Comparison of ENCODE assay signal across 14 mouse cellular contexts in the genomic region with DNA sequence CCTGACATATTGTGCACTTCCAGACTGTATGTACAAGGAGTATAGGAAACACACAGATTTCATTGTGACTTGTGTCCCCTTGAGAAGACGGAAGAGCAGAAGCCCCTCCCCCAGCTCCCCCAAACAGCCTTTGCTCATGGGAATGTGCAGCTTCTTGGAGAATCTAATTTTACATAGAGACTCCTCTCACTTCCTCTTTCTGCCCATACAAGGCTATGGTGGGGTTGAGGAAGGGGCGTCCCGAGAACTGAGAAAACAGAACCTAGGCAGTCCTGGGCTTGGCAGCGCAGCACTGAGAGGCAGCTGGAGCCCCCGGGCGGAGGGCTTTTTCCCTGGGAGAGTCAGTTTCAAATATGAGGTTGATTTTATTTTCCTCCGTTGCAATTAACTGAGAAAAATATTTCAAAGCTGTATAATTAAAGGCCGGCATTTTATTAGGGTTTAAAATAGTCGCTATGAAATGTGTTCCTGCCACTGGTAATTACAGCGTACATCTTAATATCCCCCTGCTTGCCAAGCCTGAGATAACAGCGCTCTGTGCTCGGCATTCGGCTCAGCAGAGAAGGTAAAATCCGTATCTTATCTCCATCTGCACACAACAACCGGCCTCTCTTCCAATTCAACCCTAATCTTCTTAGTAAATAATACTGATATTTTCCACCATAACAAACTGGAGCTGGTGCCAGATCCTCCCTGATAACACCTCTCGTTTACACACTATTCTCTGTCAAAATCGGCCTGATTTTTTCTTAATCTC. TPM values are rescaled to one million over a fixed set of nuclear protein-coding genes. Genes with fewer than 3 reads are reported as not detected.
DNase-seq lines count a peak whose midpoint lies in the region; ATAC-seq lines count a peak whose summit lies in the region.
"Had no signal": no experiment of that assay in that cellular context is flagged by ENCODE, and none has a peak within 500 bp of the region (broad histone marks: within the 10 kb centered on the region; RNA-seq: fewer than 3 reads in every experiment).

No protein-coding gene starts in this region.

- no peaks in the 10 kb centered on the region for H3K27me3 ChIP-seq in heart, embryonic 11.5 days (ENCODE audit: control insufficient read depth, insufficient read depth, low read length)
- no peaks in the 10 kb centered on the region for H3K27me3 ChIP-seq in midbrain, embryonic 10.5 days (ENCODE audit: low read depth, poor library complexity, severe bottlenecking)
- no peaks in the 10 kb centered on the region for H3K27me3 ChIP-seq in midbrain, embryonic 11.5 days (ENCODE audit: control insufficient read depth, insufficient read depth, low read length)
- H3K27me3 ChIP-seq in midbrain, embryonic 13.5 days: no peaks in the 10 kb centered on the region
- peaks cover 7% of the 10 kb centered on the region; the same call in 1 of the 2 replicates for H3K27me3 ChIP-seq in intestine, embryonic 15.5 days (replicated peaks)
- H3K27me3 ChIP-seq: kidney, embryonic 15.5 days had no signal

- peaks cover 5% of the 10 kb centered on the region; the same call in 1 of the 2 replicates for H3K4me1 ChIP-seq in heart, embryonic 11.5 days (ENCODE audit: control insufficient read depth, insufficient read depth, low read length)
- peaks cover 6% of the 10 kb centered on the region; the same call in 1 of the 2 replicates for H3K4me1 ChIP-seq in midbrain, embryonic 10.5 days
- H3K4me1 ChIP-seq in midbrain, embryonic 11.5 days (ENCODE audit: control insufficient read depth, insufficient read depth, low read length): no peaks in the 10 kb centered on the region
- no peaks in the 10 kb centered on the region for H3K4me1 ChIP-seq in midbrain, embryonic 13.5 days (replicated peaks)
- no peaks in the 10 kb centered on the region for H3K4me1 ChIP-seq in intestine, embryonic 15.5 days (replicated peaks)
- H3K4me1 ChIP-seq: kidney, embryonic 15.5 days had no signal

- H3K4me2 ChIP-seq in heart, embryonic 11.5 days: peak overlapping the region; percentile 2; the same call in 1 of the 2 replicates
- no peak overlapping the region for H3K4me2 ChIP-seq in midbrain, embryonic 11.5 days
- H3K4me2 ChIP-seq in midbrain, embryonic 13.5 days (replicated peaks): 0 out of 2 replicates have a peak overlapping the region, but pooled peaks have one; percentile 11
- H3K4me2 ChIP-seq in intestine, embryonic 15.5 days (replicated peaks): no peak overlapping the region
- H3K4me2 ChIP-seq: kidney, embryonic 15.5 days; lung, embryonic 14.5 days had no signal

- no peak overlapping the region for H3K4me3 ChIP-seq in heart, embryonic 11.5 days (ENCODE audit: low read depth, low read length)
- no peak overlapping the region for H3K4me3 ChIP-seq in midbrain, embryonic 10.5 days
- H3K4me3 ChIP-seq in midbrain, embryonic 11.5 days (ENCODE audit: low read depth, low read length): no peak overlapping the region
- no peak overlapping the region for H3K4me3 ChIP-seq in midbrain, embryonic 13.5 days (replicated peaks)
- H3K4me3 ChIP-seq in intestine, embryonic 15.5 days (replicated peaks): no peak overlapping the region
- H3K4me3 ChIP-seq: kidney, embryonic 15.5 days had no signal

- no peak for ATAC-seq in heart, embryonic 11.5 days (replicated peaks; ENCODE audit: insufficient number of reproducible peaks, low FRiP score, low TSS enrichment)
- no peak for ATAC-seq in midbrain, embryonic 11.5 days (ENCODE audit: low FRiP score)
- ATAC-seq in midbrain, embryonic 13.5 days: peak; percentile 62; the same call in 1 of the 2 replicates
- no peak for ATAC-seq in intestine, embryonic 15.5 days

- H3K9me3 ChIP-seq in heart, embryonic 11.5 days (replicated peaks; ENCODE audit: control insufficient read depth, low read length): no peaks in the 10 kb centered on the region
- H3K9me3 ChIP-seq in midbrain, embryonic 10.5 days (replicated peaks): peaks cover 8% of the 10 kb centered on the region; the same call in 1 of the 2 replicates
- H3K9me3 ChIP-seq in midbrain, embryonic 11.5 days (ENCODE audit: control insufficient read depth, low read length): no peaks in the 10 kb centered on the region
- H3K9me3 ChIP-seq in midbrain, embryonic 13.5 days: no peaks in the 10 kb centered on the region
- no peaks in the 10 kb centered on the region for H3K9me3 ChIP-seq in intestine, embryonic 15.5 days

- WGBS in heart, embryonic 11.5 days (ENCODE audit: insufficient replicate concordance): 44% methylated on average over 17 of the region's 17 CpGs
- 84% methylated on average over 17 of the region's 17 CpGs for WGBS in midbrain, embryonic 10.5 days
- 74% methylated on average over 17 of the region's 17 CpGs for WGBS in midbrain, embryonic 11.5 days
- 62% methylated on average over 17 of the region's 17 CpGs for WGBS in midbrain, embryonic 13.5 days
- WGBS in intestine, embryonic 15.5 days: 46% methylated on average over 17 of the region's 17 CpGs

- H3K36me3 ChIP-seq in heart, embryonic 11.5 days (ENCODE audit: control insufficient read depth, insufficient read depth, low read length): no peaks in the 10 kb centered on the region
- H3K36me3 ChIP-seq in midbrain, embryonic 10.5 days: no peaks in the 10 kb centered on the region
- no peaks in the 10 kb centered on the region for H3K36me3 ChIP-seq in midbrain, embryonic 11.5 days (ENCODE audit: control insufficient read depth, insufficient read depth, low read length)
- no peaks in the 10 kb centered on the region for H3K36me3 ChIP-seq in midbrain, embryonic 13.5 days
- no peaks in the 10 kb centered on the region for H3K36me3 ChIP-seq in intestine, embryonic 15.5 days
- H3K36me3 ChIP-seq: kidney, embryonic 15.5 days had no signal

- no peak overlapping the region for H3K9ac ChIP-seq in heart, embryonic 11.5 days (ENCODE audit: low read depth, low read length)
- H3K9ac ChIP-seq in midbrain, embryonic 11.5 days (ENCODE audit: low read length): no peak overlapping the region
- no peak overlapping the region for H3K9ac ChIP-seq in midbrain, embryonic 13.5 days (replicated peaks)
- H3K9ac ChIP-seq in intestine, embryonic 15.5 days: no peak overlapping the region
- H3K9ac ChIP-seq: kidney, embryonic 15.5 days; lung, embryonic 14.5 days had no signal

- no peak for DNase-seq in heart, adult 18-20 months
- DNase-seq in midbrain, embryonic 10.5 days (ENCODE audit: low spot score): peak; percentile 10
- no peak for DNase-seq in midbrain, embryonic 11.5 days (ENCODE audit: low spot score, missing footprints)
- peak; percentile 14 for DNase-seq in c-Kit-positive CD71-negative TER-119-negative erythroid progenitor cells, embryonic 14.5 days (ENCODE audit: low read depth)
- no peak for DNase-seq in T-cell, adult 2 months (ENCODE audit: low spot score)
- DNase-seq: adrenal gland, postnatal 25 days; cerebellum, postnatal 25 days; gastrocnemius, postnatal 36 days; lung, embryonic 14.5 days had no signal

- H3K27ac ChIP-seq in heart, embryonic 11.5 days (ENCODE audit: low read depth, low read length): no peak overlapping the region
- H3K27ac ChIP-seq in midbrain, embryonic 10.5 days (replicated peaks): no peak overlapping the region
- H3K27ac ChIP-seq in midbrain, embryonic 11.5 days (ENCODE audit: low read depth, low read length): no peak overlapping the region; the same call in 1 of the 2 replicates
- H3K27ac ChIP-seq in midbrain, embryonic 13.5 days: no peak overlapping the region
- H3K27ac ChIP-seq in intestine, embryonic 15.5 days: no peak overlapping the region
- H3K27ac ChIP-seq: kidney, embryonic 15.5 days had no signal

RNA-seq across cellular contexts. Expression of a gene that starts 50.7 kb away (rescaled TPM):
- polyA plus RNA-seq in heart, embryonic 11.5 days (2014; fragmentation: Nextera tagmentation; extraction: Ambion mirVana): not detected in 2 replicates
- total RNA-seq in heart, adult 18-20 months (2021): not detected
- polyA plus RNA-seq in midbrain, embryonic 10.5 days (2016; fragmentation: Nextera tagmentation; extraction: Ambion mirVana): 4.0 and 7.9 TPM in 2 replicates
- polyA plus RNA-seq in midbrain, embryonic 11.5 days (2014; fragmentation: Nextera tagmentation; extraction: Ambion mirVana): 6.7 and 10.7 TPM in 2 replicates
- 15.6 and 21.9 TPM in 2 replicates for polyA plus RNA-seq in midbrain, embryonic 13.5 days (2015; fragmentation: Nextera tagmentation; extraction: Ambion mirVana)
- polyA plus RNA-seq in intestine, embryonic 15.5 days (2015; fragmentation: Nextera tagmentation; extraction: Ambion mirVana): not detected in 2 replicates
- total RNA-seq: adrenal gland, postnatal 25 days; gastrocnemius, postnatal 36 days had no signal
- polyA plus RNA-seq: kidney, embryonic 15.5 days; lung, embryonic 14.5 days; stomach, embryonic 14.5 days had no signal

Comparison
In these comparisons a context has a peak if more than half of its experiments do, and no peak if none do; other contexts are left out.
1. H3K4me2 ChIP-seq: peak in heart, embryonic 11.5 days (single experiment) and midbrain, embryonic 13.5 days (single experiment); none in midbrain, embryonic 11.5 days (single experiment) and intestine, embryonic 15.5 days (single experiment).
2. DNase-seq: peak in midbrain, embryonic 10.5 days (single experiment) and c-Kit-positive CD71-negative TER-119-negative erythroid progenitor cells, embryonic 14.5 days (single experiment); none in heart, adult 18-20 months (0 of 2), midbrain, embryonic 11.5 days (single experiment) and T-cell, adult 2 months (single experiment).